Mouse (Mus musculus) lung, postnatal 0 days (tissue): ENCODE results near the gene Wap.

Experiments used
- CTCF ChIP-seq: IDR thresholded peaks from 2 replicates; pipeline ENCODE4 v1.5.1; 2016; ENCODE audit warnings: antibody characterized with exemption, mild to moderate bottlenecking
- EP300 ChIP-seq: IDR thresholded peaks from 2 replicates; pipeline ENCODE4 v1.6.1; 2016; ENCODE audit warnings: antibody characterized with exemption, mild to moderate bottlenecking, control low read depth

GRCm38 (mm10) chr11:6588295-6588694 lies 50.1 kb downstream of the Wap start:
- TF ChIP-seq CTCF: no peak
- no peak for TF ChIP-seq EP300
